Mouse (Mus musculus) CD4-positive, CD25-positive, alpha-beta regulatory T cell, adult 2 months (primary cell): ENCODE results near the gene 1110002E22Rik.

Experiments
- DNase-seq: peaks from one replicate; pipeline ENCODE4 v3.0.0-alpha.2; 2012; ENCODE audit warnings: low read depth, low spot score

The 1110002E22Rik gene

GRCm38 (mm10) chr3:138064732-138065645, at the start of gene 1110002E22Rik:
1110002E22Rik (plus strand) TSS chr3:138065052.
- DNase-seq: no peak

- no peak for DNase-seq
These were observed 48.0 kb upstream of the 1110002E22Rik start for GRCm38 (mm10) chr3:138016810-138017209.

- DNase-seq: no peak
These were observed 42.8 kb upstream of the 1110002E22Rik start for GRCm38 (mm10) chr3:138022003-138022402.

- DNase-seq: no peak
These were observed 42.2 kb upstream of the 1110002E22Rik start for GRCm38 (mm10) chr3:138022651-138023050.

DNA sequence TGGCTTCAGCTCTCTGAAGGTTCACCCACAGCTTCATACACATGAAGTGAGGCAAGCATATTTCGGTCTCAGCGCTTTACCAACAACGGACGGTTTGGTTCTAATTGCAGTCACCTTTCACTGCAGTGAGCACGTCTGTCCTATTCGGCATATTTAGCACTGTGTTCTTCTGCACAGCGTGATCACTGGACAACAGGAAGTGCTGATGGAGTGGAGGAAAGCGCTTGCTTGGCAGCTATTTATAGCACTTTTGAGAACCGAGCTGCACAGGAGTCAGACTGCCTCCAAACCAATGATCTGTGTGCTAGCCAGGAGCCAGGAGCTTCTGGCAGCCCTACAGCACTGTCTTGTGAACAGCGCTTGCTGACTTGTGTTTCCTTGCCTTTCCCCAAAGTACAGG, 38.6 kb upstream of the 1110002E22Rik start:
- no peak for DNase-seq

- DNase-seq: peak; percentile 50
These were observed 37.1 kb upstream of the 1110002E22Rik start for GRCm38 (mm10) chr3:138027575-138028362.

DNA sequence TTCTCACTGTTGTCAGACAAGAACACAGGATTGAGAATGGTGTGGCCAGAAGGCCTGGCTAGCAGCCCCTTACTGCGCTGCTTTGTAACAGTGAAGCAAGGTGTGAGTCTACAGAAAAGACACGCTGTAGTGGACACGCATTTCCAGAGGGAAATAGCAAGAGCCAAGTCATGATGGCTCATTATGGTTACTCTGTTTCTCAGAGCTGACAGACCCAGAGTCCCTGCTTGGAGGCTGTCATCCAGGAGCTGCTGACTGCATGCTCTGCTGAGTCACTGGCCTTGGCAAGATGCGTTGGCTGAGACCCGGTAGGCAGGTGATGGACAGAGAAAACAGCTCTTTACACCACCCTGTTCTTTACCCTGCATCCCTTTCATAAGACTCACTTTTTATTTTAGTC, 35.5 kb upstream of the 1110002E22Rik start:
- no peak for DNase-seq

GRCm38 (mm10) chr3:138030563-138030962, 34.3 kb upstream of the 1110002E22Rik start:
- no peak for DNase-seq

DNA sequence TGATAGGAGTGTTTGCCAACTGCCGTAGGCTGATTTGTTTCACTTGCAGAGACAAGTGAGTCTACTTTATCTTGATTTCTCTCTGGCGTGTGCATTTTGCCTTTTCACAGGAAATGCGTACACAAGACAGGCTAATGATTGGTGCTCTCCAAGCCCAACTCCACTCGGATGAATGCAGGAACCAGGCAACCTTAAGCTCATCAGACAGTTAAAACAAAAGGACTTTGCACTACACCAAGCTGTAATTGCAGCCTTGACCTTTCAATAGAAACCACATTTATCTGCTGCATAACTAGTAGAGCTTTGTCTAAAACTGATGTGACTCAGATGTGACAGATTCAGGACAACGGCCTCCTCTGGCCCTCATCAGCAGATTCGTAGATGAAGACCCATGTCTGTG, 30.9 kb upstream of the 1110002E22Rik start:
- DNase-seq: peak; percentile 22

DNA sequence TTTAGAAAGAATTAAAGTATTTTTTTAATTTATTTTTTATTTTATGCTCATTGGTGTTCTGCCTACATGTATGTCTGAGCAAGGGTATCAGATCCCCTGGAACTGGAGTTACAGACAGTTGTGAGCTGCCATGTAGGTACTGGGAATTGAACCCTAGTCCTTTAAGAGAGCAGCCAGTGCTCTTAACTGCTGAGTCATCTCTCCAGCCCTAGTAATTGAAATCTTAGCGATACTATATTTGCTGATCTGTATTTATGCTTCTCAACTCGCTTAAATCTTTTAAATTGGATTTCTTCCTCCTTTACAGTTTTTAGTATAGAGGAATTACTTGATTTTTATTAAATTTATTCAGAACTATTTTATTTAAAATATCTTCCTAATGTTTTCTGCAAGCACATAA, 23.9 kb upstream of the 1110002E22Rik start:
- DNase-seq: no peak

- DNase-seq: no peak
These were observed 23.1 kb upstream of the 1110002E22Rik start for GRCm38 (mm10) chr3:138041591-138042301.

GRCm38 (mm10) chr3:138043316-138043715, 21.5 kb upstream of the 1110002E22Rik start:
- DNase-seq: no peak

DNA sequence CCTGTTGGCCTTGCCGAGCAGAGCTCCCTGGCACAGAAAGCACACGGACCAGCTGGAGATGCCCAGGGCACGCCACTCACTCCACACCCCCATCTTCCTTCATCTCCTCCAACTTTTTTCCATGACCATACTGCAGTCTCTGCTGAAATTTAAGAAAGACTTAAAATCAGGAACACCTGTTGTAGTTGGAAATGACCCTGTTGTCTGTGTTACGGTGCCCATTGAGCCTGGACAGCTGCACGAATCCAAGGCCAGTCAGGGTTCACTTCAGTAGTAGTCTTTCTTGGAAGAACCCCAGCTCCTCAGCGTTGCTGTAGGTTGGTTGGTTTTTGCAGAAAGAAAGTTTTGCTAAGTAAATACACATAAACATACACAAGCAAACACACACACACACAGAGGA, 15.3 kb upstream of the 1110002E22Rik start:
- DNase-seq: no peak

DNA sequence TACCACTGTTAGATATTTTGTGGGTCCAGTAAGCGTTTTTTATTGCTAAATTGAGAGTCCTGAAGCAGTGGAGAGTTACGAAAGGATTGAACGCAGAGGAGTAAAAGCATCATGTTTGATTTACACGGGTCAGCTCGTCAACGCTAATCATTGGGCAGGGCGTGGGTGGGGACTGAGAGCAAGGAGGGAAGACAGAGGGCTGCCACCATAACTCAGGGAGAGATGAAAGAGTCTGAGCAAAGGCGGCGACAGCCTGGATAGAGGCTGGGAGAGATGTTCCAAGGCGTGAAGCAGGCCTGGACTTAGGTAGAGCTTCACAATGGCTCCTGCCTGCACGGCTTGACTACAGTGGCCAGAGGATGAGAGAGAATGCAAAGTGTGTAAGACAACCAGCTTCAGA, 14.1 kb upstream of the 1110002E22Rik start:
- DNase-seq: no peak

DNA sequence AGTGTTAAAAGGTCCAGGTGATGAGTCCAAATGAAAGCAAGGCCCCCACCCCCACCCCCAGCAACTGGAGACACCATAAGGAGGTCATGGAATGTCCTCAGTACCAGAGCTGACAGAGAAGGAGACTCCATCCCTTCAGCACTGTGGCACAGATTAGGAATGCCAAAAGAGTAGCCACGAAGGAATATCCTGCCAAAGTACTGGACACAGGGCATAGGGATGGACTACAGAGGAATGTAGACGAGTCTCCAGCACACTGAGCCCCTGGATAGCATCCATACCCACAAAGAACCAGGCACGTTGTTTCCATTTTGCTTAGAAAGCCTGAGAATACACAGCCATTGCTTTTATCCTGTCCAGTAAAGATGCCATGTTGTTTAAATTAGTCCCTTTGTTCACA, 13.4 kb upstream of the 1110002E22Rik start:
- DNase-seq: no peak

DNA sequence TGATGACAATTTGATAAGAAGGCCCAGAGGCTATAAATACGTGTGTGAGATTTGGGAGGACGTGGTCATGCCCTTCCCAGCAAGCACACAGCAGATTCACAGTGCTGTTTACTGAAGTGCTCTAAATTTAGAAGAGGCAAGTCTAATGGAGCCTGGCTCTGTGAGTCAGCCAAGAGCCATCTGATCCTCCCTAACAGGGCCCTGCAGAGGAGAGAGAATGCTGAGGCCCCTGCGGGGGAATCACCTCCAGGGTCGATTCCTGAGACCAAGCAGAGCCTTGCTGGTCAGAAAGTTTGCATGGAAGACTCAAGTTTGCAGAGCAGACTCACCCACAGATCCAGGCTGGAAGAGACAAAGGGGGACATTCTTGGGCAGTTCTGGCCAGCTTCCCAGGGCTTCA, 10.9 kb upstream of the 1110002E22Rik start:
- no peak for DNase-seq

- DNase-seq: no peak
These were observed 7.9 kb upstream of the 1110002E22Rik start for GRCm38 (mm10) chr3:138056976-138057375.

GRCm38 (mm10) chr3:138058226-138058625, 6.6 kb upstream of the 1110002E22Rik start:
- DNase-seq: no peak

DNA sequence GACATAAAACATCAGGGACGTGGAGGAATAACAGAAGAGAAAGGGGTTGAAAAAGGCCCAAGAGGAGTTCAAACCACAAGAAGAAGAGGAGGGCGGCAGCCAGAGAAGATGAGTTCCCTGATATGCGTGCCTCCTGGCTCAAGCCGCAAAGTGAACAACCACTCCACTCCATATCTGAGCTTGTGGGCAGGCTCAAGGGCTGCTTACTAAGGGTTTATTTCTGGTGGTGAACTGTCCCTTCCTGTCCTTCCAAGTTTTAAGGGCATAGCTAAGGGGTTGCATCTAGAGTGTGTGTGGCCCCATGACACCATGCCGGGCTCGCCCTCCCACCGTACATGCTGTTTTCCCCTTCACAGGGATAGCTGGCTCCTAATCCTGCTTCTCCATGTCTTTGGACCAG, 4.4 kb upstream of the 1110002E22Rik start:
- no peak for DNase-seq

DNA sequence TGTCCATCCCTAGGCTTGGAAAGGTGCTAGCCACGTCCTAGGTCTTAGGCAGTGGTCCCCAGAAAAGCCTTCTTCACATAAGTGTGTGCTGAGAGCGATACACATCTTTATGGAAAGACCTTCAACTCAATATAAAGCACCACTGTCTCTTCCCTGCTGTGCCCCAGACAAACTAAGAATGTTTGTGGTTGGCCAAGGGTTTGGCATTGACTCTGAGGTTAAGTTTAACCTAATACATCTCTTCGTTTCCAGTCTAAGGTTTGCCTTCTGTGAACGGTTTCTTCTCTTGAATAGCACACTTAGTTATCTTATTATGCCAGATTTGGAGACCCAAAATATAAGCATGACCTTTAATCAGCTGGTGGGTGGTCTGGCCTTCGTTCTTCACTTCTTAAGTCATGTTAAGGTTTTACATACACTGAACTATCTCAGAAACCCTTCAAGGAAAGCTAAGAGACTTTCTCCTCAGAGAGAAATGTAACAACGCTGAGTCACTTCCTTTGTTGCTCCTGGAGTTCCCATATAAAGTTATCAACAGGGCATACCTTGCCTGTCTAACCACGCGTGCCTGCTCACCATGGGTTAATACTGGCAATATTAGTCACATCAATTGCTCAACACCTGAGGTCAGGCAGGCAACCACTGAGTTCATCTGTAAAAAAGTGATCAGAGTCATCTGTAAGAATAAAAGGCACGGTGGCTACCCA, 3.5 kb upstream of the 1110002E22Rik start:
- DNase-seq: no peak

DNA sequence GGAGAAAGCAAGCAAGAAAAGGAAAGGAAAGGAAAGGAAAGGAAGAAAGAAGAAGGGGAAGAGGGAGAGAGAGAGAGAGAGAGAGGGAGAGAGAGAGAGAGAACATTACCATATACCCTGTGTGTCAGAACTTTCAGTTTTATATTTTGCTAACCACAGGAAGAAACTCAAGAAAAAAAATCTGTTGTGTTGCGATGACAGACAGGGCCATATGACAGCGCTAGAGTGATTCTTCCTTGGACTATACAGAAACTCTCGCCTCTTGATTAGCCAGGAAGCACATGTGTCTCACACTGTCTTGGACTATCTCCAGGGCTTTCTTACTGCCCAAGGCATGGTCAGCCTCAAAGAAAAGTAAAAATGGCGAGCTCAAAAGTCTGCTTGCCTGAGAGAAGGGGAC, 2.2 kb upstream of the 1110002E22Rik start:
- no peak for DNase-seq
